Mouse (Mus musculus): ENCODE data around the gene Thegl. TPM values are rescaled to one million over a fixed set of nuclear protein-coding genes. Genes with fewer than 3 reads are reported as not detected.
A peak's percentile ranks its signal among the peaks of the same experiment; 100 is the strongest.

Gene Thegl
- polyA plus RNA-seq, 1 experiment from 2014 or later, result not detected

- Histone ChIP-seq H3K4me2 (ENCODE audit: low read length) (no peak overlapping the region), H3K4me1 (ENCODE audit: control insufficient read depth in 2 of 2, insufficient read depth in 2 of 2, low read length in 2 of 2) (peaks cover 19 to 42% of the 10 kb centered on the region in 2 experiments), H3K9ac (ENCODE audit: low read length) (peak overlapping the region; percentile 53), H3K9me3 (ENCODE audit: control insufficient read depth, low read length) (no peaks in the 10 kb centered on the region), H3K4me3 (ENCODE audit: control insufficient read depth in 1 of 2, insufficient read depth in 1 of 2, low read depth in 1 of 2, low read length in 2 of 2) (no peak overlapping the region), H3K27ac (replicated peaks in 1 of 2; ENCODE audit: control insufficient read depth in 1 of 2, insufficient read depth in 1 of 2, low read depth in 2 of 2, low read length in 2 of 2) (no peak overlapping the region), H3K27me3 (ENCODE audit: control insufficient read depth, insufficient read depth, low read length) (no peaks in the 10 kb centered on the region), H3K36me3 (ENCODE audit: control insufficient read depth, insufficient read depth, low read length) (peaks cover 70% of the 10 kb centered on the region)
- ATAC-seq (ENCODE audit: insufficient number of reproducible peaks, insufficient read depth, low FRiP score, low read depth), result no peak
- WGBS, result 55% methylated on average over 1 of the region's 1 CpGs
Measured at GRCm38 (mm10) chr5:77089294-77089693, 73.5 kb downstream of the Thegl start.

DNA sequence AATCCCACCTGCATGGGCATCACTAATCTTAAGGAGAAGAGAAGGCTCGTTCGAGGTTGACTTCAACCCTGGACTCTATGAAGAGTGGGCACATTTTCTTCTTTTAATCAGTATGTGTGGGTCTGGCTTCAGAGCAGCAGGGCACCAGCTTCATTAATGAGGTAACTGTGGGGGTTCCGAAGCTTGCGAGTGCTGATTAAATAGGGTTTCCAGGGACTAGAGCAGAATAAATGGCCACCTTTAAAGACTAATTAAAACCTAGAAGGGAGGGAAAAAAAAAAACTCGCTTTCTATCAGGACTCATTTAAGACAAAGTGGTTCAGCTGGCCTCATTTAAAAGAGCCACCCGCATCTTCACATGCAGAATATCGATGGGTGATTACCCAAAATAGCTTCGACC lies 74.1 kb downstream of the Thegl start:
- H3K27me3 ChIP-seq (ENCODE audit: control insufficient read depth, insufficient read depth, low read length), result no peaks in the 10 kb centered on the region
- peaks cover 19 to 42% of the 10 kb centered on the region in 2 experiments for H3K4me1 ChIP-seq (ENCODE audit: control insufficient read depth in 2 of 2, insufficient read depth in 2 of 2, low read length in 2 of 2)
- H3K9ac ChIP-seq (ENCODE audit: low read length), result no peak overlapping the region
- H3K4me2 ChIP-seq (ENCODE audit: low read length), result no peak overlapping the region
- H3K36me3 ChIP-seq (ENCODE audit: control insufficient read depth, insufficient read depth, low read length), result peaks cover 70% of the 10 kb centered on the region
- H3K27ac ChIP-seq (replicated peaks in 1 of 2; ENCODE audit: control insufficient read depth in 1 of 2, insufficient read depth in 1 of 2, low read depth in 2 of 2, low read length in 2 of 2), result peak overlapping the region in 1 of 2 experiments; percentile 32; a peak in 1 of 4 replicates
- no peaks in the 10 kb centered on the region for H3K9me3 ChIP-seq (ENCODE audit: control insufficient read depth, low read length)
- H3K4me3 ChIP-seq (ENCODE audit: control insufficient read depth in 1 of 2, insufficient read depth in 1 of 2, low read depth in 1 of 2, low read length in 2 of 2), result no peak overlapping the region
- ATAC-seq (ENCODE audit: insufficient number of reproducible peaks, insufficient read depth, low FRiP score, low read depth), result no peak
- 85% methylated on average over 8 of the region's 8 CpGs for WGBS

GRCm38 (mm10) chr5:77090521-77091096 lies 74.8 kb downstream of the Thegl start:
- peak overlapping the region; percentile 39 to 48; a peak in 2 of 4 replicates for H3K27ac ChIP-seq (replicated peaks in 1 of 2; ENCODE audit: control insufficient read depth in 1 of 2, insufficient read depth in 1 of 2, low read depth in 2 of 2, low read length in 2 of 2)
- H3K9me3 ChIP-seq (ENCODE audit: control insufficient read depth, low read length), result no peaks in the 10 kb centered on the region
- ATAC-seq (ENCODE audit: insufficient number of reproducible peaks, insufficient read depth, low FRiP score, low read depth), result no peak
- no peak overlapping the region for H3K4me3 ChIP-seq (ENCODE audit: control insufficient read depth in 1 of 2, insufficient read depth in 1 of 2, low read depth in 1 of 2, low read length in 2 of 2)
- WGBS, result 32% methylated on average over 5 of the region's 5 CpGs
- H3K36me3 ChIP-seq (ENCODE audit: control insufficient read depth, insufficient read depth, low read length), result peaks cover 69% of the 10 kb centered on the region
- no peaks in the 10 kb centered on the region for H3K27me3 ChIP-seq (ENCODE audit: control insufficient read depth, insufficient read depth, low read length)
- no peak overlapping the region for H3K9ac ChIP-seq (ENCODE audit: low read length)
- no peak overlapping the region for H3K4me2 ChIP-seq (ENCODE audit: low read length)
- peaks cover 21 to 45% of the 10 kb centered on the region in 2 experiments for H3K4me1 ChIP-seq (ENCODE audit: control insufficient read depth in 2 of 2, insufficient read depth in 2 of 2, low read length in 2 of 2)

- Histone ChIP-seq H3K27me3 (ENCODE audit: control insufficient read depth, insufficient read depth, low read length) (no peaks in the 10 kb centered on the region), H3K4me3 (ENCODE audit: control insufficient read depth in 1 of 2, insufficient read depth in 1 of 2, low read depth in 1 of 2, low read length in 2 of 2) (no peak overlapping the region), H3K27ac (replicated peaks in 1 of 2; ENCODE audit: control insufficient read depth in 1 of 2, insufficient read depth in 1 of 2, low read depth in 2 of 2, low read length in 2 of 2) (0 out of 4 replicates have a peak overlapping the region, but pooled peaks of 1 of the 2 experiments have one; percentile 20), H3K4me1 (ENCODE audit: control insufficient read depth in 2 of 2, insufficient read depth in 2 of 2, low read length in 2 of 2) (peaks cover 27 to 50% of the 10 kb centered on the region in 2 experiments), H3K4me2 (ENCODE audit: low read length) (no peak overlapping the region), H3K9ac (ENCODE audit: low read length) (no peak overlapping the region), H3K36me3 (ENCODE audit: control insufficient read depth, insufficient read depth, low read length) (peaks cover 57% of the 10 kb centered on the region), H3K9me3 (ENCODE audit: control insufficient read depth, low read length) (no peaks in the 10 kb centered on the region)
- ATAC-seq (ENCODE audit: insufficient number of reproducible peaks, insufficient read depth, low FRiP score, low read depth), result no peak
- WGBS, result 52% methylated on average over 3 of the region's 3 CpGs
Measured at GRCm38 (mm10) chr5:77091923-77092322, 76.1 kb downstream of the Thegl start.

GRCm38 (mm10) chr5:77092531-77092930 lies 76.7 kb downstream of the Thegl start:
- Histone ChIP-seq H3K4me2 (ENCODE audit: low read length) (peak overlapping the region; percentile 87), H3K4me3 (ENCODE audit: control insufficient read depth in 1 of 2, insufficient read depth in 1 of 2, low read depth in 1 of 2, low read length in 2 of 2) (peak overlapping the region in 1 of 2 experiments; percentile 7; a peak in 1 of 4 replicates)

GRCm38 (mm10) chr5:77093961-77094360 lies 78.1 kb downstream of the Thegl start:
- H3K9me3 ChIP-seq (ENCODE audit: control insufficient read depth, low read length), result no peaks in the 10 kb centered on the region
- 45% methylated on average over 8 of the region's 8 CpGs for WGBS
- no peak for ATAC-seq (ENCODE audit: insufficient number of reproducible peaks, insufficient read depth, low FRiP score, low read depth)
- H3K4me2 ChIP-seq (ENCODE audit: low read length), result peak overlapping the region; percentile 87
- no peaks in the 10 kb centered on the region for H3K27me3 ChIP-seq (ENCODE audit: control insufficient read depth, insufficient read depth, low read length)
- peaks cover 34 to 62% of the 10 kb centered on the region in 2 experiments for H3K4me1 ChIP-seq (ENCODE audit: control insufficient read depth in 2 of 2, insufficient read depth in 2 of 2, low read length in 2 of 2)
- no peak overlapping the region; a peak in 1 of 4 replicates for H3K27ac ChIP-seq (replicated peaks in 1 of 2; ENCODE audit: control insufficient read depth in 1 of 2, insufficient read depth in 1 of 2, low read depth in 2 of 2, low read length in 2 of 2)
- peak overlapping the region; percentile 53 to 62 for H3K4me3 ChIP-seq (ENCODE audit: control insufficient read depth in 1 of 2, insufficient read depth in 1 of 2, low read depth in 1 of 2, low read length in 2 of 2)
- H3K36me3 ChIP-seq (ENCODE audit: control insufficient read depth, insufficient read depth, low read length), result peaks cover 37% of the 10 kb centered on the region
- peak overlapping the region; percentile 90 for H3K9ac ChIP-seq (ENCODE audit: low read length)

More at GRCm38 (mm10) chr5:77092531-77092930, 76.7 kb downstream of the Thegl start:
- no peak for ATAC-seq (ENCODE audit: insufficient number of reproducible peaks, insufficient read depth, low FRiP score, low read depth)
- H3K9me3 ChIP-seq (ENCODE audit: control insufficient read depth, low read length), result no peaks in the 10 kb centered on the region
- H3K9ac ChIP-seq (ENCODE audit: low read length), result 0 out of 2 replicates have a peak overlapping the region, but pooled peaks have one; percentile 18
- H3K27me3 ChIP-seq (ENCODE audit: control insufficient read depth, insufficient read depth, low read length), result no peaks in the 10 kb centered on the region
- peak overlapping the region in 1 of 2 experiments; percentile 25; a peak in 1 of 4 replicates for H3K27ac ChIP-seq (replicated peaks in 1 of 2; ENCODE audit: control insufficient read depth in 1 of 2, insufficient read depth in 1 of 2, low read depth in 2 of 2, low read length in 2 of 2)
- H3K36me3 ChIP-seq (ENCODE audit: control insufficient read depth, insufficient read depth, low read length), result peaks cover 51% of the 10 kb centered on the region
- 51% methylated on average over 5 of the region's 5 CpGs for WGBS
- peaks cover 32 to 56% of the 10 kb centered on the region in 2 experiments for H3K4me1 ChIP-seq (ENCODE audit: control insufficient read depth in 2 of 2, insufficient read depth in 2 of 2, low read length in 2 of 2)

DNA sequence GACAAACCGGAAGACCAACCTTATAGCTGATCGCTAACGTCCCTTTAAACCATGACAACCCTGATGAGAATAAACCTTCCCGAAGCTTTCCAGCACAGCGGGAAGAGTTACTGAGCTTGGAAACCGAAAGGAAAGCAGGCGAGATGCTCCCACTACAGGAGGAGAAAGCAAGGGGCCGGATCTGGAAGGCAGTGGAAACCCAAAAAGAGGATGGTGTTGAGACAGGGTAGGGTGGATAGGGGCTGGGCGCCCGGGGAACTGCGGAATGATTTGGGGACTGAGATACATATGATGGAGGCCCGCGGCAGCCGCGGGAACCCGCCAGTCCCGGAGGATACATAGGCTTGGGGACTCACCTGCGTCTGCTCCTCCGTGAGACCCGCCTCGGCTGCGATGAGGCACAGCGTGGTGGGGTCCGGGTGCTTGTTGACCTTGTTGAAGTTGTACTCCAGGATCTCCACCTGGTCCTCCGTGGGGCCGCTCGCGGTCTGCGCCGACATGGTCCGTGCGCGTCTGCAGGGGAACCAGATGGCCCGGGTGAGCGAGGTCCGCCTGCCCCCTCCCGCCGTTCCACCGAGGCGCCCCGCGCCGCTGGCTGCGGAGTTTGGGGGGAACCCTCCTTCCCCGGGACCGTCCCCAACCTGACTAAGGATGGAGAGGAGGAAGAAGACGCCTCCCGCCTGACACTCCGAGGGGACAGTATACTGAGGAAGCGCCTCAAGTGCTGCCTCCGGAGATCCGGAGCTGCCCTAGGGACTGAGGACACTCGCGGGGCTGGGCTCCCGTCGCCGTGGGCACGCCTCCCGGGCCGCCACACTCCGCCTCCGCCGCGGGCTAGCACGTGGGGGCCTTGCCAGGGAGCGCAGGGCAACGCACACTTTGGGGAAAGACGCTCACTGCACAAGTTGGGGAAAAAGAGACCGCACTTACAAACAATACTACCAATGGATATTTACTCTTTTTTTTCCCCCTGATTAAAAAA lies 79.0 kb downstream of the Thegl start:
- WGBS, result under 1% methylated on average over 66 of the region's 69 CpGs
- Histone ChIP-seq H3K9ac (ENCODE audit: low read length) (peak overlapping the region; percentile 90), H3K4me2 (ENCODE audit: low read length) (peak overlapping the region; percentile 87), H3K27ac (replicated peaks in 1 of 2; ENCODE audit: control insufficient read depth in 1 of 2, insufficient read depth in 1 of 2, low read depth in 2 of 2, low read length in 2 of 2) (peak overlapping the region; percentile 20 to 70; a peak in 3 of 4 replicates), H3K4me1 (ENCODE audit: control insufficient read depth in 2 of 2, insufficient read depth in 2 of 2, low read length in 2 of 2) (peaks cover 35 to 66% of the 10 kb centered on the region in 2 experiments), H3K36me3 (ENCODE audit: control insufficient read depth, insufficient read depth, low read length) (peaks cover 28% of the 10 kb centered on the region), H3K27me3 (ENCODE audit: control insufficient read depth, insufficient read depth, low read length) (no peaks in the 10 kb centered on the region), H3K9me3 (ENCODE audit: control insufficient read depth, low read length) (no peaks in the 10 kb centered on the region), H3K4me3 (ENCODE audit: control insufficient read depth in 1 of 2, insufficient read depth in 1 of 2, low read depth in 1 of 2, low read length in 2 of 2) (peak overlapping the region; percentile 53 to 62)
- ATAC-seq (ENCODE audit: insufficient number of reproducible peaks, insufficient read depth, low FRiP score, low read depth), result peak; percentile 68

Measured in heart, embryonic 14.5 days (tissue).